Mouse (Mus musculus) ES-Bruce4 (cell line): ENCODE data around the gene Comp.

Experiments
- CTCF ChIP-seq: IDR thresholded peaks from one replicate; pipeline ENCODE4 v1.8.1; 2011; ENCODE audit warnings: low read depth, low read length
- EP300 ChIP-seq: IDR thresholded peaks from 2 replicates; pipeline ENCODE4 v1.6.1; 2011; ENCODE audit warnings: low read depth, low read length; ENCODE audit not compliant: insufficient read depth
- POLR2A ChIP-seq: IDR thresholded peaks from one replicate; pipeline ENCODE4 v1.8.1; 2011; ENCODE audit warnings: low read length; ENCODE audit not compliant: insufficient read depth

DNA sequence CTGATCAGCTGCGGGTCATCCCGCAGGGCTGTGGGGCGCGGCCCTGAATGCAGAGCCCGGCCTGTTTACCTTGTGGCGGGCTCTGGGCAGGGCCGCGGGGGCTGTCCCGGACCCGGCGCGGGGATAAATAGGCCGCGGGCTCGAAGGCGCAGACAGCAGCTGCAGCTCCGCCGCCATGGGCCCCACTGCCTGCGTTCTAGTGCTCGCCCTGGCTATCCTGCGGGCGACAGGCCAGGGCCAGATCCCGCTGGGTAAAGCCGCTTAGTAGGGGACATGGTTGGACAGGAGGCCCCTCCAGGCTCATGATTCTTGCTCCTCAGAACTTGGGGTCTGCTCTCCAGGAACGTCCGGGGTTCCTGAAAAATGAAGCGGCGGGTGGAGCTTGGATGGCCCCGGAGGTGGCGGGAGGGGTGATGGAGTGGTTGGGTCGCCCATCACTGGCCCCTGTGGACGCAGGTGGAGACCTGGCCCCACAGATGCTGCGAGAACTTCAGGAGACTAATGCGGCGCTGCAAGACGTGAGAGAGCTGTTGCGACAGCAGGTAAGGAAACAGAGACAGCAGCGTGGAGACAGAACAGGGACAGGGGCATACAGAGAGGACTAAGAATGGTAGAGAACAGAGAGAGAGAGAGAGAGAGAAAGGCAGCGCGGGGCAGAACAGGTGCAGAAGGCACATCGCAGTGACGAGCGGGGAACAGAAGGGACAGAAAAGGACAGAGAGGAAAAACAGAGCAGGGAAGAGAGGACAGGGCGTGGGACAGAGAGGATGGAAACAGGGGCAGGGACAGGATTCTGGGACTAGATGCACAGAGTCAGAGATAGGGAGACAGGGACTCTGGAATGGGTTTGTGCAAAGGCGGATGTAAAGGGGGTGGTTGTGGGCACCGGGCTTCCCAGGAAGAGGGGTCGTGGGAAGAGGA lies at the start of gene Comp:
- TF ChIP-seq POLR2A (no peak), CTCF (no peak), EP300 (no peak)
